8 mouse cellular contexts compared by ENCODE assay signal in genomic region chr1:105993601-105994209, GRCm38 (mm10). TPM values are rescaled to one million over a fixed set of nuclear protein-coding genes. Genes with fewer than 3 reads are reported as not detected.
DNase-seq lines count a peak whose midpoint lies in the region; ATAC-seq lines count a peak whose summit lies in the region.

No protein-coding gene starts in this region.

- peak overlapping the region; percentile 86 for H3K4me3 ChIP-seq in intestine, embryonic 14.5 days (ENCODE audit: low read depth, low read length)

- peak; percentile 78 for DNase-seq in adipocyte (ENCODE audit: low spot score)
- peak; percentile 92 for DNase-seq in embryo, embryonic 10 days (ENCODE audit: low spot score)
- DNase-seq in gastrocnemius, postnatal 14 days: peak; percentile 89
- DNase-seq in intestine, embryonic 14.5 days (ENCODE audit: low spot score): peak; percentile 86
- DNase-seq in left cerebral cortex, postnatal 14 days (ENCODE audit: low spot score in 2 of 2): peak; percentile 64 to 80
- peak; percentile 81 for DNase-seq in right cerebral cortex, postnatal 14 days
- DNase-seq in urinary bladder, postnatal 25 days (ENCODE audit: low spot score): peak; percentile 77

- peaks cover 26% of the 10 kb centered on the region for H3K4me1 ChIP-seq in intestine, embryonic 14.5 days (replicated peaks; ENCODE audit: control insufficient read depth, insufficient read depth, low read length)

- no peaks in the 10 kb centered on the region for H3K9me3 ChIP-seq in intestine, embryonic 14.5 days (ENCODE audit: control insufficient read depth, low read length)

- H3K4me2 ChIP-seq in intestine, embryonic 14.5 days (ENCODE audit: low read length): peak overlapping the region; percentile 96

- H3K27ac ChIP-seq in intestine, embryonic 14.5 days (ENCODE audit: low read depth): no peak overlapping the region; the same call in 1 of the 2 replicates

- intact Hi-C loops in gastrocnemius, postnatal 14 days (cut with DNase I; ENCODE audit: low total_unique reads): no loop called here
- intact Hi-C loops in left cerebral cortex, postnatal 14 days (cut with DNase I): loop anchor here (5.0 to 10.0 kb wide), 3 partner anchors 101 to 331 kb away; partner anchors contain the start of genes Pign and Relch

- no peaks in the 10 kb centered on the region for H3K36me3 ChIP-seq in intestine, embryonic 14.5 days (ENCODE audit: control insufficient read depth, insufficient read depth, low read length)

- no peaks in the 10 kb centered on the region for H3K27me3 ChIP-seq in intestine, embryonic 14.5 days (replicated peaks; ENCODE audit: control insufficient read depth, insufficient read depth, low read length)

- under 1% methylated on average over 36 of the region's 37 CpGs for WGBS in intestine, embryonic 14.5 days

- peak; percentile 70 for ATAC-seq in intestine, embryonic 14.5 days (replicated peaks; ENCODE audit: low FRiP score, low TSS enrichment, low read depth)
- ATAC-seq in megakaryocyte-erythroid progenitor cell, adult 5-6 weeks (replicated peaks; ENCODE audit: low FRiP score, low TSS enrichment, poor library complexity, severe bottlenecking): peak; percentile 65

- peak overlapping the region; percentile 48 for H3K9ac ChIP-seq in intestine, embryonic 14.5 days (ENCODE audit: low read length)

RNA-seq across cellular contexts. Expression of gene Zcchc2, which starts 3.5 kb away (rescaled TPM):
- total RNA-seq in gastrocnemius, postnatal 14 days (2021): 1 to 10 TPM; 5.6 to 6.5 TPM
- 3.5 and 4.0 TPM in 2 replicates for polyA plus RNA-seq in intestine, embryonic 14.5 days (2014; fragmentation: Nextera tagmentation; extraction: Ambion mirVana)
- total RNA-seq in left cerebral cortex, postnatal 14 days (2021): 10 to 100 TPM; 23.8 to 24.0 TPM
- total RNA-seq in megakaryocyte-erythroid progenitor cell, adult 5-6 weeks (2014; fragmentation: Nextera tagmentation): 16.8 and 18.3 TPM in 2 replicates
- 14.2 and 15.4 TPM in 2 replicates for total RNA-seq in megakaryocyte-erythroid progenitor cell, adult 5-6 weeks (2017)
